Mouse (Mus musculus): ENCODE data around the gene Arhgap42.

The Arhgap42 gene

DNA sequence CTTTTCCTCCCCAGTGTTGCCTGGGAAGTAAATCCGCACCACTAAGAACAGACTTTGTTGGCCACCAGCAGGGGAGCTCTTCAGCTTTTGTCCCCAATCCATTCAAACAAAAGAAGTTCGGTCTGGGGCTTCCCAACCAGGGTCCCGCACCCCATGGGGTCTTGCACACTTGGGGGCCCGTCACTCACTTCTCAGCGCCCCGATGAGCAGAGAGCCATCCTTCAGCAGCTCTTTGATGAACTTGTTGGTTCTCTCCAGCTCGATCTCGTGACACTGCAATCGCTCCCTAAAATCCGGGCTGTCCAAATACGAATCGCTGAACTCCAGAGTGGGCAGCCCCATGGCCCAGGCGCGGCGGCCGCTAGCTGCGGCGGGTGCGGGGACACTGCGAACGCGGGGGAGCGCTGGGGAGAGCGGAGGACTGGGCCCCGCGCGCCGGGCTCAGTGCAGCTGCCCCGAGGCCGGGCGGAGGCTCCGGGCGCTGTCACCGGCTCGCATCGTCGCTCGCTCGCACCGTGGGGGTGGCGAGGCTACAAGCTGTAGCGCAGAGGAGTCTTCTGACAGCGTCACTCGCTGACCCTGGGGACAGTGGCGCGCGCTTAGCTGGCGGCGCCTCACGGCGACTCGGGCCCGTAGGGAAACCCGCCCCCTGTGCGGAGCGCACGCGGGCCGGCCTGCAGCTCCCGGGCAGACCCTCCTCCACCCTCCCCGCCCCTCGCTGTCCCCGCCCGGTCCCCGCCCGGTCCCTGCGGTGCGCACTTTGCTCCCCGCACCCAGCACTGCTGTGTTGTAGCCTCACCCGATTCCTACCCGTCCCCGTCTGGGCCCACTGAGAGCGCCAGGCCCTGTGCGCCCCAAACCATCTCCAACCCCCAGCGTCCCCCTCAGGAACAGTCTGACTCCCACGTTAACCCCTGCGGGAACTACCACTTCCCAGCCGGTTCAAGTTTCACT is at the start of gene Arhgap42:
TSS of gene Arhgap42 (minus strand) at position 664 of the 954 bp plus-strand sequence.
- DNase-seq (ENCODE audit: low read depth, low spot score), result peak; percentile 86

DNA sequence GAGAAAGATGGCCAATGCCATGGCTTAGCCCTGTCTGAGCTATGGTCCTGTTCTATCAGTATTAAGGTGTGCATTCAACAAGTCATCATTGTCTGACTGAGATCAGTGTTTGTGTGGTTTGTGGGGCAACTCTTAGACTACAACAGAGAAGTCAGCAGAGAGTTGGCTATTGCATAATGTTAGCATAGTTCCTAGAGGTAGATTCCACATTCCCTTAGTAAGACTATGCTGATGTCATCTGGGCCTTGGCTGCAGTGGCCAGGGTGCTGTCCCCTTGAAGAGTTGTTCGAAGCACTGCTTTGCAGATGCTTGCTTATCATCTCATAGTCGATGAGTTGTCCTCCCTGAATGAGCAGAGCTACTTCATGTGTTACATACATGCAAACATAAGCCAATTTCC is 49.2 kb upstream of the Arhgap42 start:
- DNase-seq (ENCODE audit: low read depth, low spot score), result peak; percentile 57

DNA sequence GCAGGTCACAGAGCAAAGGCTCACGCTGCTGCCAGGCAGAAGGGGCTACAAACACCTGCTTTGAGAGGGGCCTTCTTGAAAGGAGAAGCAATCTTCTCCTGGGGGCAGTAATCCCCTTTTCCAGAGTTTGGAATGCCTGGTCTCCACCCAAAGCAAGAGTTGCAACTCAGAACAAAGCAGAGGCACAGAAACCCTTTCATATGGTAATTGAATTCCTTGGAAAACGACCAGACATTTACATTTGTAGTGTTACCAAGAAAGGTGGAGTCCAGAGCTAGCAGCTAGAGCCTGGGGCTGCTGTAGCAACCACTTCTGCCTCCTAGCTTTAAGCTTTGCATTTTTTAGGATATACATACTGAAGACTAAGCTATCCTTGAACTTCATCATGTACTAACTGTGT is 30.4 kb upstream of the Arhgap42 start:
- DNase-seq (ENCODE audit: low read depth, low spot score), result no peak

DNA sequence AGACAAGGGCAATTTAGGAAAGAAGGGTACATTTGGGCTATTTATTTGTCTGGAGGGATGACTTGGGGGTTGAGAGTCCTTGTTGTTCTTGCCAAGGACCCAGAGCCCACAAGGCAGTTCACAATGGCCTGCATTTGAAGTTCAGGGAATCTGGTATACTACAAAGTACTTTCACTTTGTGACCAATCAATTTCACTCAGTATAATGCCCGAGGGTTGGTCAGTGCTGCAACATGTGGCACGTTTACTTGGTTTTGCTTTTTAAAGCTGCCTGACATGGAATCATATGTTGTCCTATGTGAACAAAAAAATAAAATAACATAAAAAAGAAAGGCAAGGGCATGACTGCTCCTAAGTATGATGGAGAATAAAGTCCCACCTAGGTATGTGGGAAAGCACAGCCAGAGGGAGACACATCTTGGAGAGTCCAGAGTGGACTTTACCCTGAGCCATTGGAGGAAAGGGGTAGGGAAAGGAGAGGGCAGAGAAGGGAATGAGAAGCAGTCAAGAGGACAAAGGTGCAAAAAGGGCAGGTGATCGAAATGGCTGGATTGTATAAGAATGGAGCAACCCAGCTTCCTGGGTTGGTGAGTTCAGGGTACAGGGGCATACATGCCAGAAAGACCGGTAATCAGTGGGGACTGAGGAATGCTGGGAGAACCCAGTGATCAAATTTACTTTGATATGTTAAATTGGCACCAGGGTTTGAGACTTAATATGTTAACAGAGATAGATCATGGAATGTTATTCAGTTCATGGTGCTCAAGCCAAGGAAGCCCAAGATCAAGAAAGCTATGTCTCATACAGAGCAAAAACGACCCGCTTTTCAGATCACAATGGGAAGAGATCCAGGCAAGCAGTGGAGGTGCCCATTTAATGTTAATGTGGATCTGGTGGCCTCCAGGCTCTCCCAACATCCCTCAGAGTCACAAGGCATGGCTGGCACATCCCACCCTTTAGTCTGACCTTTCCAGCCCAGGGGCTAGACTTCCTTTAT is 29.0 kb upstream of the Arhgap42 start:
- DNase-seq (ENCODE audit: low read depth, low spot score), result no peak

DNA sequence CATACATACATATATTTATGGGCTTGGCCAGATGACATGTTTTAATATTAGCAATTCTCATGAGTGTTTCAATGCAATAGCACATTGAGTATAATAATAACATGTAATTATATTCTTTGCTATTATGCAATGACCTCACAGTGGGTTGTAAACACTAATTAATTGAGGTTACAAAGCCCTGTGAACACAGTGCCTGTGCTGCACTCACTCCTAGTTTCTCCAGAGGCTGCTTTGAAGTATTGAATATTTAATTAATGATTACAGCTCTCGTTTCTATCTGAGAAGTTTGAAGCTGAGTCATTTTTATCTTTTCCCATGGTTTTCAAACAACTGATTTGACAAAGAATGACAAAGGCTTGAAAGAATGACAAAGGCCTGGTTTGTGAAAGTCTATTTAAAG is 24.6 kb upstream of the Arhgap42 start:
- DNase-seq (ENCODE audit: low read depth, low spot score), result no peak

DNA sequence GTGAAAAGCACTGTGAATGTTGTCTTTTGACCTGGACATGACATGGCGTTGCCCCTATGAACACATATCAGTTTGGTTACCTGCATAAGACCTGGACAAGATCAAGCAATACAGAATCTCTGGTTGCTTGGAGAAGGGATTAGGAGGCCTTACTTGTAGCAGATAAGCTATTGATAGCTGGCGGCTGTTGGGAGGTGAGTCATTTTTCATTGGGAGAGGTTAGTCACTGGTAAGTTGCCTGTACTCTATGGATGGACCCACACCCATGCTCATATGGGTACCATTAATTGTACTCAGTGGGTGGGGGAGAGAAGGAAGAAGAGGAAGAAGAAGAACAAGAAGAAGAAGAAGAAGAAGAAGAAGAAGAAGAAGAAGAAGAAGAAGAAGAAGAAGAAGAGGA is 23.6 kb upstream of the Arhgap42 start:
- no peak for DNase-seq (ENCODE audit: low read depth, low spot score)

DNA sequence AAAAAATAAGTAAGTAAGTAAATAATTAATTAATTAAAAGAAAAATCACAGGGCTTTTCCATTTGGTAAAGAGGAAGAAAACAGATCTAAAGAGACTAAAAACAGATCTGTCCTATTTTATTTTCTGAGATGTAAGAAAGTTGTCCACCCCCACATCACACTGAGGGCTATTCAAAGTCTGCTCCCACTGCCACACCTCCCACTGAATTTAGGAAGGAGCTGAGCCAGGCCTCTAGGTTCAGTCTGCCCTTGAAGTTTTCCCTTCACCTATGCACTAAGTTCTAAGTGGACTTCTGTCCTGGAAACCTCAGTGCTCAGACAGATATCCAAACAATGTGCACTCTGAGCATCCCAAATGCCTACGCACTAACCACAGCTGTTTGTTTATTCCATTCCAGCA is 15.9 kb upstream of the Arhgap42 start:
- DNase-seq (ENCODE audit: low read depth, low spot score), result no peak

DNA sequence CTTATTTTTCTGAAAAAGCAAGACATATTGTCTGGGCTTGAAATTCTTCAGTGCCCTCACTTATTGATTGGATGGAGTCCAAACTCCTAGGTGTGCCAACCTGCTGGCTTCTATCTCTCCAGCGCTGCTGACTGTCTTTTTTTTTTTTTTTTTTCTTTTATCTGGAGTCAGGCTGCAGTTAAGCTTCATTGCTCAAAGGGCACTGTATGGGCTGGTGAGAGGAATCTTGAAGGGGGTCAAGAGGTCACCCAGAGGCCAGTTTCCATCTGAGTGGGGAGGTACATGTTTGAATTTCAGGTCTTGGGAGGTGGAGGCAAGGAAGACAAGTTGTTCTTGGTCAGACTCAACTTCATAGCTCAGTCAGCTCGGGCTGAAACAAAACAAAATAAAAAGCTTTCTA is 9.6 kb upstream of the Arhgap42 start:
- DNase-seq (ENCODE audit: low read depth, low spot score), result no peak

DNA sequence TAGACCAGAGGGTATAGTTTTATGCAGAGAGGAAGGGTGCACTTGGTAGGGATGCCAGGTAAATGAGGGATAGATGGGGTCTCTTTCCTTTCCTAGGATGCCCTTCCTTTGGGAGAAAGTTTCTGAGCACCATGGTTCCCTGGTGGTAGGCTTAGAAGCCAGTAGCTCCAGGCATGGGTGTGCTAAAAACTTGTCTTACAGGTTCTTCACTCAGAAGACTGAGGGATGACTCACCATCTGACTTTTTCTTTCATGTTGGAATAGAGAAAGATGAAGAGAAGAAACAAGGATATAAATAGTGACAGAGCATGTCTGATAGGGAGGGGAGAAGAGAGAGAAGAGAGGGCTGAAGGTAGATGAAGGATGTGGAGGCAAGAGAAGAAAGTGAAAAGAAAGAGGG is 7.1 kb upstream of the Arhgap42 start:
- DNase-seq (ENCODE audit: low read depth, low spot score), result peak; percentile 29

DNA sequence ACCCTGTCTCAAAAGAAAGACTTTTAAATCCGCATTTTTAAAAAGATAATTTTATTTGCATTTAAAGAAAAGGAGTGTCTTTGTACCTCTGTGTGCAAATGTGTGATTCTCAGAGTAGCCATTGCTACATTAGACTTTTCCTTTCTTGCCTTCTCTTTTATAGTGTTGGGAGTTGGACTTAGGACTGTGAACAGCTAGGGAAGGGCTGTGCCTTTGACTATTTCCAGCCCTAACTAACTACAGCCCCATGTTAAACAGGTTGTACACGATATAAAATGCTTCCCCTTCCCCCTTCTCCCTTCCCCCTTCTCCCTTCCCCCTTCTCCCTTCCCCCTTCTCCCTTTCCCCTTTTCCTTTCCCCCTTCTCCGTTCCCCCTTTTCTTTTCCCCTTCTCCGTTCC is 4.9 kb upstream of the Arhgap42 start:
- no peak for DNase-seq (ENCODE audit: low read depth, low spot score)

DNA sequence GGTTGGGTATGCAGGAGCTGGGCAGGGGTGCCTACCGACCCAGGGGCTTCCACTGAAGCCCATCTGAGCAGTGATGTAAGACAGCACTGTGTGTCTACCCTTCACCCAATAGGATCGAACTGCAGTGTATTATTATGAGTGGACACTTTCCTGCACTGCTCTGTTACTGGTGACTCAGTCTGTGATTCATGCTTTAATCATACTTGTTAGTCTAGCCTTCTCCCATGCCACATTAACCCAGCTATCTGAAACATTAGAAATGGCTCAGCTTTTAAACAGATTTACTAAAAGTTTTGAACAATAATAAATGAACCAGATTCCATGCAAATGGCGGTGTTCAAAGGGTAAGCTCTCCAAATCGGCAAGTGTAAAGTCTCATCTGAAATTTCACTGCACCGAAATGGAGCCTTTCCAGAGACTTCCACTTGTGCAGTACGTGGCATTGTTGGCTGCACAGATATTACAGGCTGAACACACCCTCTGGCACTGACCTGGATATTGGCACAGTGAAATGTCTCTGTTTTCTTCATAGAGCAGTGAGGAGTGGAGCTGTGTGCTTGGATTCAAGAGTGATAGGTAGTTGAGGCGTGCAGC is 2.4 kb upstream of the Arhgap42 start:
- DNase-seq (ENCODE audit: low read depth, low spot score), result peak; percentile 85

DNA sequence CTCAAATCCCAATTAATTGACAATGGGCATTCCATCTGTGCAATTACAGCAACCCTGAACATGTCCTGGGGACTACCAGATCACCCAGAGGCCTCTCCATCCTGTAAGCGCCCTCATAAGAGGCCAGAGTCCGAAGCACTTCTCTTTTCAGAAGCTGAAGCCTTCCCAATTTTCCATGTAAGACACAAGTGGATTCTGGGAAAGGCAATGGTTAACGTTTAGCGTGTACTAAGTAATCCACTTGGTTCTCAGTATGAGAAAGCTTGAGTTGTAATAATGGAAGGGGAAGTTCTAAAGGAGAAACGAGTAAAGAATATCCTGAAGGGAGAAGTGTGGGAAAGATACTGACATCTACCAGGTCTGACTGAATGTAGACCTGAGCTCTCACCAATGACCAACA is 1.4 kb downstream of the Arhgap42 start:
- peak; percentile 23 for DNase-seq (ENCODE audit: low read depth, low spot score)

DNA sequence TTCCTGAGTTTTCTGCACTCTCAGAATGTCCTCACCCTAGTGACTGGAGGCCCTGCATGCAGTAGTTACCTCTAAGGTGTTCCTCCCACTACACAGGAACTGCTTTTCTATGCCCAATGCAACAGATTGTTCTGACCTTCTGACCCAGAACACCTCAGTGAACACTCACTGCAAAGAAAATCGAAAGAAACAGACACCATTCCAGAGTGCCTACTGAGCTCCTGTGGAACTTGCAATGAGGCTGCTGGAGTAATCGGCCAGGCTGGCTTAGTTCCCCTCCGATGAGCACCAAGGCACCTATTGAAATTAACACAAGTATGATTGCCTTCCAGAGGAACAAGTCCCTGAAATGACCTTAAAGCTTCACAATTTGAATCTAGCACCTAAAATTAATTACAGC is 9.2 kb downstream of the Arhgap42 start:
- DNase-seq (ENCODE audit: low read depth, low spot score), result no peak

DNA sequence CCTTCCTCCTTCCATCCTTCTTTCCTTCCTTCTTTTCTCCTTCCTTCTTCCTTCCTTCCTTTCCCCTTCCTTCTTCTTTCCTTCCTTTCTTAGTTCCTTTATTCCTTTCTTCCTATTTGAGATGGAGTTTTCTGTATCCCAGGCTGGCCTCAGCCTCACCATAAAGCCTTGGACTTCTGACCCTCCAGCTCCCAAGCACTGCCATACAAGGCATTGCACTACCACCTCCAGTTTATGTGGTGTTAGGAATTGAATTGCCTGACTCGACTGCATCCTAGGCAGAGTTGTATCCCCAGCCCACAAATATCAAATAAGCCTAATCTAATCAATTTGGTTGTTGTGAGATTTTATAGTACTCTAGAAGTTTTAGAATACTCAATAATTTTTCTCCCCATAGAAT is 14.1 kb downstream of the Arhgap42 start:
- DNase-seq (ENCODE audit: low read depth, low spot score), result no peak

DNA sequence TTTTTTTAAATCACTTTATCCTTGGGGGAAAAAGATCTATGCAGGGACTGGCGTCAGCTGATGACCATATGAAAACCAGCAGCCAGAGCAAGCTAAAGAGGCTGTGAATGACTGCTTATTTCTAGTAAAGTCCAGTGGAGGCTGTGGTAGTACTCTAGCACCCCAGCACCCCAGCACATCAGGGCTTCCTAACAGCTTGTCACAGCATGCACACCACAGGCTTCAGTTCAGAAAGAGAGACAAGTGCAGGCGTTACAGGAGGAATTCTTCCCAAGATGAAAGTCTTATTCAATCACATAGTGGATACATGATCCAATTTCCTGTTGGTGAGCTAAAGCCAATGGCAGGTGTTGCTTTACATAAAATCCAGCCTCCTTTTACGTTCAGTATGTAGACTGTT is 15.5 kb downstream of the Arhgap42 start:
- no peak for DNase-seq (ENCODE audit: low read depth, low spot score)

DNA sequence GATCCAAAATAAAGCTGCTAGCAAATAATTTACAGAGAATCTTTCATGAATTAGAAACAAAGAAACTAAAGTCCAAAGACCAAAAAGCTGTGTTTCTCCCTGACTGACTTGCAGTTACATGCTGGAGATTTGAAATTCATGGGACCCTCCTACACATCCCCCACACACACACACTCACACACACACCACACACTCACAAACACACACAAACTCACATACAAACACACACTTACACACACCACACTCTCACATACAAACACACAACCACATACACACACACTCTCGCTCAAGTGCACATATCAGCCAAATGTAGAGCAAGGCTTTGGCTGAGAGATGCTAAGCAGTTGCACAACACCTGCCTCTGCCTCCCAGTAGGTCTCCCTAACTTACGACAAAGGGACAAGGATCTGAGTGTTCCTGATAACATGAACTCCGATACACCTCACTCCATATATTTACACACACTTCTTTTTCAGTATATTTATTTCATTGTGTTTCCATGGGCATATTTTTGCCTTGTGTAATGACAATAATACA is 16.9 kb downstream of the Arhgap42 start:
- no peak for DNase-seq (ENCODE audit: low read depth, low spot score)

DNA sequence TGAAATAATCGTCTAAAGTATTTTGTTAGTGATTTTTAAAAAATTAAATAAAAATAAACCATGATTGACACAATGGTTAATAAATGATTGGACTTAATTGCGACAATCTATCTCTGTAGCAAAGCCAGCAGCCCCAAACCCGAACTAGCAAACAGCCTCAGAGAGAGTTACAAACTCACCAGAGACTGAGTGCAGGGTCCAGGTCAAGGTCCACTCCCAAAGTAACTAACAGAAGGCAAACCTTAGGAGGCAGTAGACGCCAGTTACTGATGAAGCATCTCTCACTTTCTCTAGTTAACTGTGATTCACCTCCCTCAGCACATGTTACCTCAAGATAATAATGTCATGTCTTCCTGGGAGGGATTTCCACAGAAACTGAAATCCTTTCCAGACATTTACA is 17.7 kb downstream of the Arhgap42 start:
- no peak for DNase-seq (ENCODE audit: low read depth, low spot score)

DNA sequence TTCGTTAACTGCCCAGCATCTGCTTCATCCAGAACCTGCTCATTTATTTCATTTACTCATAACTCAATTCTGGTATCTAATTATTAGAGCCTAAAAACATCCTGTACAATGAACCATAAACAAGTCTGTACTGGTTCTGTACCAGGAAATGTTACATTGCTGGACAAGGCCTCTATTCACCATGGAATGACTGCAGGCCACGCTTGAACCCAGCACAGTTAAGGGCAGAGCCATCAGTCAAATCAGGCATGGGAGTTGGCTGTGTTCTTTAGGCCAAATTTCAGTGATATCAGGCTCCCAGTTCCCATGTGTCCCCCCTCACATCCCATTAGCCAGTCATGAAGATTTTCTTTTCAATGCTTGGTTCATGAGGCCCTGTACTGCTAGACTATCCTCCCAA is 20.6 kb downstream of the Arhgap42 start:
- DNase-seq (ENCODE audit: low read depth, low spot score), result no peak

DNA sequence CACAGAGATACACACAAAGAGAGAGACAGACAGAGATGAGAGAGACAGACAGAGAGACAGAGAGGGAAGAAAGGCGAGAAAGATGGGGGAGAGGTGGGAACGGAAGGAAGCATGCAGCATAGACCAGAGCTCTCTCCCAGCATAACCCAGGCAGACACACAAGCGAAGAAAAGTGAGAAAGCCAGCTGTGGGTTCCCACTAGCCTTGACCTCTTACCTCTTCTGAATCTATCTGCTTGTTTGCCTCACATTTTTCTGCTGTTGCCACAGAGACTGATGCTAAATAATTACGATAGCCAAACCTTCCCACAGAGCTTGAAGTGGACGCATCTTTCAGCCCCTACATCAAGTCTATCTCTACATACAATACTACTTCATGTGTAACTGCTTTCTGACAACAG is 24.1 kb downstream of the Arhgap42 start:
- DNase-seq (ENCODE audit: low read depth, low spot score), result no peak

DNA sequence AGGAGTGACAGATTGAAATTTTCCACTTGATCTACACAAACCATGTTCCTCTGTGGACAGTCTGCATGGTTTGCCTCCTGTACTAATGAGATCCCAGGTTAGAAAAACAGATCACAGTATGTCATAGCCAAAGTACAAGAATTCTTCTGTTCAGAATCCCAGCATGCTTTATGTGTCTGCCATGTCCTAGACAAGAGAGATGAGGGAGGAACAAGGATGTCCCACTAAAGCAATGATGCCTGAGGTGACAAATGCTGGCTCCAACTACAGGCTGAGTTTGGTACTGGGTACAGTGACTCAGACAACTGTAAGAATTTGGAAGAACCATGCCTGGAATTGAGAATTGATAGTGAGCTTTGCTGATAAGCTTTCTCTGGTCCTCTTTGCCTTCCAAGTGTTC is 24.6 kb downstream of the Arhgap42 start:
- DNase-seq (ENCODE audit: low read depth, low spot score), result peak; percentile 9

DNA sequence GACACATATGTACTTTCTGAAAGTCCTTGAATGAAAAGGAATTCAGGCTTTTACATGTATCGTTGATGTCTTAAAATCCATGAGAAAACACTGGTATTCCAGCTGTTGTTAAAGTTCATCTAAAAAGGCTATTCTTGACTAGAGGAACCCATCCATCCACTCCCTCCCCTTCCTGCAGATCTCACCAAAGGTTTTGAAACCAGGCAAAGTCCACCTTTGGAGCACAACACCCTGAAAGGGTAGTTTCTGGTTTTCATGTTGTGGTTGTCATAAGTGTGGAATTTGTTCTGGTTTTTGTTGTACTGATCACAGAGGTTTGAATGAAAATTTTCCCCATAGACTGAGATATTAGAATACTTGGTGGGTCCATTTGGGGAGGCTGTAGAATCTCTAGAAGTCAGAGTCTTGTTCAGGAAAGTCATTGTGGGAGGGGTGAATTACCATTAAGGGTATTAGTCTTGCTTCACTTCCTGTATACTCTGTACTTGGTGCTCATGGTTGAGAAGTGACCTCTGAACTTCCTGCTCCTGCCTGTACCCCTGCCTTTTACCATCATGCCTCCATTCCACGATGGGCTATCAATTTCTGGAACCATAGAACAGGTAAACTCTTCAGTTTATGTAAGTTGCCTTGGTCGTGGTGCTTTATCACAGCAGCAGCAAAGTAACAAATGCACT is 27.4 kb downstream of the Arhgap42 start:
- no peak for DNase-seq (ENCODE audit: low read depth, low spot score)

All from 3T3-L1 (cell line).